Mouse (Mus musculus): Measurements from ENCODE around the gene Epb41l2.

The Epb41l2 gene

DNA sequence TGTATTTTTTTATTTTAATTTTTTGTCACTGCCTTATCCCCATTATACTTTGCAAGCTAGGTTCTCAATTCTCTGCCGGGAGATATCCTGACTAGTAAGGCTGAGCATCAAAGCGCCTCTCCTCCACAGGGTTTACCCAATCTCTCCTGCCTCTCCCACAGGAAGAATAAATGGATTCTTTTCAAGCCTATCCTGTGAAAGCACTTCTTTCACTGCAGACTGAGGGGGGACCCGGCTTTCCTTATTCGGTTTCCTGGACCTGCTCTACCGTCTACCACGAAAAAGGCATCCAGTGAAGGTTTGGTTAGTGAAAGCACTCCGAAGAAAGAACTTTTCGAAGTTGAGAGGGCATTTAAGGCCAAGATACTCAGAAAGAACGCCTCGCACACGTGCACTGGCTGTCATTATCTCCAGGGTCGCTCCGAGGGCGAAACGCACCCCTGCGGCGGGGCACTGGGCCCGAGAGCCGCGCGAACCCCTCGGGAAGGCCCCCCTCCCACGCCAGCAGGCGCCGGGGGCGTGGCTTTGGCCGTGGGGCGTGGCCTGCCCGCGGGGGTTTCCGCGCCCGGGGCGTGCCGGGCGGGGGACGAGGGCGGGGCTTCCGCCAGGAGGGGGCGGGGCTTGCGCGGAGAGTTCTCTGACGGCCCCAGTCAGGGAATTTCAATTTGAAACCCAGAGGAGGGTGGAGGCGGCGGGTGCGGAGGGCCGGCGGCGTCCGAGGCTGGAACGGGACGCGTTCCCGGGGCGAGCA, at the start of gene Epb41l2:
Gene Epb41l2 (plus strand): TSS at position 591 of the 751 bp plus-strand sequence.
- peak; percentile 74 to 87 for DNase-seq

GRCm38 (mm10) chr10:25309996-25310395, 49.6 kb upstream of the Epb41l2 start:
- DNase-seq: no peak

DNA sequence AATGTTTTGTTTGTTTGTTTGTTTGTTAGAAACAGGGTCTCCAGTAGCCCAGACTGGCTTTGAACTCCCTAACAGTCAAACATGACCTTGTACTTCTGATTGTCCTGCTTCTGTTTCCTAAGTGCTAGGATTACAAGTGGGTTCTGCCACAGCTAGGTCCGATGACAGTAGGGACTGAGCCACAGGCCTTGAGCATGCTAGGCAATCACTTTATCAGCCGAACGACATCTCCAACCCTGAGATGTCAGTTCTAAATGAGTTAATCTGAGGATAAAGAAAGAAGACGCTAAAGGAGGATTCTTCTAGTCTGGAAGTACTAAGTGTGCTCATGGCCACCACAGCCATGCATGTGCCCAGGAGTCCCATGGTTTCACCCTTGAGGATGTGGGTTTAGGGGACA, 48.9 kb upstream of the Epb41l2 start:
- DNase-seq: no peak

- DNase-seq: no peak
Measured at GRCm38 (mm10) chr10:25311554-25312212, 47.9 kb upstream of the Epb41l2 start.

DNA sequence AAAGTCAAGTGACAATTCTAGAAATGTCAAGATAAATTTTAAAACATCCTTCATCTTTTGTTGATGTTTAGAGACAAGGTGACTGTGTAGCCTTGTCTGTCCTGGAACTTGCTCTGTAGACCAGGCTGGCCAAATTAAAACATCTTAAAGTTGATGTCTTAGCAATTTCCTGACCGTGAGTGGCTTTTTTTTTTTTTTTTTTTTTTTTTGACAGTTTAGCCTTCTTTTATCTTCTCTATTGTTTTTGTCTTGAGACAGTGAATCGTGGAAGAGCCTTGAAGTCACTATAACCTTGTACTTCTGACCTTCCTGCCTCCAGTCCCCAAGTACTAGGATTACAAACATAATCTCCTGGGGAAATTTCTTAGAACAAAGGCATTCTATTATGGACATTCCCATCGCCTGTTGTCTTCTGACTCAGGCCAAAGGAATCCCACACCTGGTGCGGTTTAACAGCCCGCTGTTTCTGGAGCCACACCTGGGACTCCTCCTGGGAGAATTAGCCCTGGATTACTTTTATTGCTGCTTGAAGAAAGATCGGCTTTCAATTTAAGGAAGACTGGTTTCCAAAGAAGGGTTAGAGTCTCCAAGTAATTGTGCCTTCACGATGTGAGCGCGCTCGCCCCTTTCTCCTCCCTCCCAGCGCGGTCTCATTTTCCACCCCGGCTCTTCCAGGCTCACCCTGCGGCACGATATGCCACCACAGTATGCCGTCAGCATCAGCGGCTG, 45.6 kb upstream of the Epb41l2 start:
- no peak for DNase-seq

DNA sequence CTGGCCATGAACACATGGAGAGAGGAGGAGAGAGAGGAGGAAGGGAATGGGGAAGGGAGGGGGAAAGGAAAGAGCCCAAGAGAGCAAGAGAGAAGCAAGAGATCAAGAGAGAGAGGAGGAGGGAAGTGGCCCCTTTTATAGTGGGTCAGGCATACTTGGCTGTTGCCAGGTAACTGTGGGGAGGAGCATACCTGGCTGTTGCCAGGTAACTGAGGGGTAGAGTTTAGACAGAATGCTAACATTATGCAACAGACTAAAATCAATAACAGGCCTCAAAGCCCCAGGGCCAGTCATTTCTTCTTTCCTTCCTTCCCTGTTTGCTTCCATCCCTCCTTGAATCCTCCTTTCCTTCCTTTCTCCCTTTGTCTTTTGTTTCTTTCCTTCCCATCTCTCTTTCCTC, 41.9 kb upstream of the Epb41l2 start:
- no peak for DNase-seq

- no peak for DNase-seq
Measured at GRCm38 (mm10) chr10:25318405-25318804, 41.2 kb upstream of the Epb41l2 start.

GRCm38 (mm10) chr10:25319531-25319930, 40.1 kb upstream of the Epb41l2 start:
- no peak for DNase-seq

- no peak for DNase-seq
Measured at GRCm38 (mm10) chr10:25321198-25321597, 38.4 kb upstream of the Epb41l2 start.

GRCm38 (mm10) chr10:25325690-25326089, 33.9 kb upstream of the Epb41l2 start:
- DNase-seq: no peak

GRCm38 (mm10) chr10:25327511-25327910, 32.1 kb upstream of the Epb41l2 start:
- DNase-seq: no peak

- DNase-seq: no peak
Measured at GRCm38 (mm10) chr10:25330094-25330493, 29.5 kb upstream of the Epb41l2 start.

- no peak for DNase-seq
Measured at GRCm38 (mm10) chr10:25331321-25332049, 28.1 kb upstream of the Epb41l2 start.

DNA sequence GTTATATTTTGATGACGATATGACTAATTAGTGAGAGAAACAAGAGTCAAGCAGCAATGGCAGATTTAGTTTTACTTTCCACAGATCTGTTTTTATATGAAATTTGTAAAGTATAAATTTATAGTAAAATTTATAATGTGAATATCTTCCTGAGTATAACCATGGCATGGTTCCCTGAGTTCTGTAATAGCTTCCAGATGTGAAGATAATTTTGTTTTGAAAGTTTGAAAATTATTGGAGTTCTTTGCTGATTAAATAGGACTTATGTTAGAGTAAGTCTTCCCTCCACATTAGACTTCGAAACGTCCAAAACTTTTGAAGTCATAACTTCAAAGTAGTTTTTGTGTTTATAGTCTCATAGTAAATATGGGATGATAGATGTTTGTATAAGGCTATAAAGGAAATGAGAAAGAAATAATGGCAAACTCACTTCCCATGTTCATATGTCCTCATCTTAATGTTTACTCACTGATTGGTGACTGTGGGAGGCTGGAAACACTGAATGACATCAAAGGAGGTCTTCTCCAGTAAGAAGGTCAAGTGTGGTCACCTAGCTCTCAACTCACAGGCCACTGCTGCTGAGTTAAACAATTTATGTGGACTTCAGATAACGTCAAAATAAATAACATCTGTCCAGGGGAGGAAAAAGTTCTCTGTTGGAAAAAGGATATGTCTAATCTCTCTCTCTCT, 26.1 kb upstream of the Epb41l2 start:
- no peak for DNase-seq

DNA sequence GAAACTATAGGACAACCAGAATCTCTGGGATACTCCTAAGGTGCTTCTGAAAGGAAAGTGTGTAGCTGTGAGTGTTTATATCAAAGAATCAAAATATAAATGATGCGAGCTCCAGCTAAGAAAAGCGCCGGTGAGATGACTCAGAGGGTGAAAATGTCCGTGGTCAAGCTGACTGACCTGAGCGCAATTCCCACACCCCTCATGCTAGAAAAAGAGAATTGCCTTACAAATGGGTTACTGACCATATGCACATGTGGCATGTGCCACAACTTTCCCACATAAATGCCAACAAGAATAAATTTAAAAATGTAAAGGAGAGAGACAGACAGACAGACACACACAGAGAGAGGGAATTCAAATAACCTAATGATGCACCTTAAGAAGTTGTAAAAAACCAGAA, 18.9 kb upstream of the Epb41l2 start:
- no peak for DNase-seq

DNA sequence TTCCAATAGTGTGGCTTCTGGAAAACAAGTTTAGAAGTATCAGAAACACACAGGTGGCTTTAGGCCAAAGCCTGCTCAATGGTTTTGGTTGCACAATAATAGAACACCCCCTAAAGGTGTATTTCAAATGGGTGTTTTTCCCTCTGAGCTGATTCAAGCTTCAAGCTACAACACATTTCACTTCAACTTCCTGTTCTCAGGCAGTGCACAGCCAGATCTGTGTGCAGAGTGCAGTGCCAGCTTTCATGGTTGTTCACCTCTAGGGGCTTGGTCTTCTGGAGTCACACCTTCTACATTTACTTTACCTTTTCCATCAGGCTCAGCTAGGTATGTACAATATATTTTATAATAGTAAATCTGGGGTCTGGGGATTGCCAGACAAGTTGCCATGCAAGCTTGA, 16.8 kb upstream of the Epb41l2 start:
- no peak for DNase-seq

GRCm38 (mm10) chr10:25353941-25354340, 5.7 kb upstream of the Epb41l2 start:
- DNase-seq: peak in 1 of 2 experiments; percentile 17

- no peak for DNase-seq
Measured at GRCm38 (mm10) chr10:25354390-25354789, 5.2 kb upstream of the Epb41l2 start.

GRCm38 (mm10) chr10:25359959-25360811, 587 bp downstream of the Epb41l2 start:
- DNase-seq: peak; percentile 20 to 24

GRCm38 (mm10) chr10:25362235-25362634, 2.6 kb downstream of the Epb41l2 start:
- no peak for DNase-seq

- DNase-seq: no peak
Measured at GRCm38 (mm10) chr10:25365158-25365557, 5.6 kb downstream of the Epb41l2 start.
